Mouse (Mus musculus): ENCODE measurements at regions not wholly inside any gene's neighbourhood (a gene's known extent, or its start where the extent isn't known, plus 50 kb on each side); places are given as distances from the start of the nearest gene placed in this dataset.

DNA sequence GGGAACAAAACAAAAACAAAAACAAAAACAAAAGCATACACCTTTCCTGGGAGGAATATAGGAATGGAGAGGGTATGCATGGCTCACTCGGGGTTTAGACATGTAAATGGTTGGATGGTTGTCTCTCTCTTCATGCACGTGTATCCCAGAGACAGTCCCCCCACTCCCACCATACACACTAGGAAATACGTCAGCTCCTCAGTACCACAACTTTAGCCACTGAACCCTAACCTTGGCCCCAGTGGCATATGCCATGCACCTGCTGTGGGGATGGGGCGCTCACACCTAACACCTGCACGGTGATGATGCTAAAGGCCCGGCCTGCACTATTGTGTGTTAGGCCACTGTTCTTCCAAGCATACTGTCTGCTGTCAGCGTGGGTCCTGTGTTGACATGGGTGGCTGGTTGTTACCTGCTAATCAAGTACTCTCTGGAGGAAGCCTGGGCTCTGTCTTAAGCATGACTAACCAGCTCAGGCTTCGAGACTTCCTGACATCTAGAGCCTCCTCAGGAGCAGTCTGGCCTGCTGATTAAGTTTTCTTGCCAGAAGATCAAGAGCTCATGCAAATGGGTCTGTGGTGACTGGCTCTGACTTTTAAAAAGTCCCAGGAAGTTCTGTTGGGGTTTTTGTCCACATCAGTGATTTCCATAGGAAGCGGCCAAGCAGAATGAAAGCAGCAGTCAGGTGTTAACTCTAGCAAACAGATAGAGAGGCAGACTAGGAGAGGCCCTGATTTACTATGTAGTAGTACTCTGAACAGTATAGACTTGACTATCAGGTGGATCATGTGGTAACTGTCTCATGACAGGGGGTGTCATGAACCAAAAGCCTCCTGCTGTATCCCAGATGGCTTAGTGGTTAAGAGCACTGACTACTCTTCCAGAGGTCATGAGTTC is 178.9 kb upstream of the Stt3b start:
- WGBS = 86% methylated on average over 9 of the region's 9 CpGs
- Histone ChIP-seq H3K9ac (replicated peaks) (no peak overlapping the region), H3K9me3 (no peaks in the 10 kb centered on the region), H3K27me3 (no peaks in the 10 kb centered on the region), H3K4me1 (no peaks in the 10 kb centered on the region), H3K36me3 (no peaks in the 10 kb centered on the region), H3K4me3 (no peak overlapping the region), H3K27ac (replicated peaks) (no peak overlapping the region), H3K4me2 (replicated peaks) (no peak overlapping the region)
- no peak for ATAC-seq (replicated peaks)

DNA sequence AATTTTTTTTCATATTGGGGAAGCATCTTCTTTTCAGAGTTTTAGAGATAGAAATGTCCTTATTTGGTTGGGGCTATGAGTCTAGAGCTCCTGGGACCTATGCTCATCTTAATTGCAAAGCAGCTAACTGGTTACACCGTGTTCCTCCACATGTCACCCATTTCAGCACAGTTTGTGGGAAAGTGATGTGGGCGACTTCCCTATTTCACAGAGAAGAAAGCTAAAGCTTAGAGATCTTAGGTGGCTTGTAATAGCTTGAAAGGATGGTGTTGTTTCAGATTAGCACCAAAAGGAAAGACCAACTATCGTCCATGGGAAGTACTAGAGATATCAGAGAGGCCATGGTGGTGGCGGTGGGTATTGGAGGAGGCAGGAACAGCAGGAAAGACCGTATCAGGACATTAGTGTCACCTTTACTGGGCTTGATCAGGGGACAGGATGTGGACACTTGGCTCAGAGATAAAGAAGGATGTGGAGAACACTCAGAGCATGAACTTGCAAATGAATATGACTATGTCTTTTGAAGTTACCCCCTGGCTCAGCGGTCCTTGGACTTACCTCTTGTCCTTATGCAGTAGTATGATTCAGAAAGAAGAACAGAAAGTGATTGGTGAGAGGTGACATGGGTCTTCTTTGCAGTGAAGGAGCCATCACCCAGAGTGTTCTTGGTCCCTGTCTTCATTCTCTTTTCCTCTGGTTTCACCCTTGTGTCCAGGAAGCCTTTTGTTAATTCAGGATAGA is 182.4 kb upstream of the Stt3b start:
- WGBS = 87% methylated on average over 6 of the region's 6 CpGs
- no peak for ATAC-seq (replicated peaks)
- no peaks in the 10 kb centered on the region for H3K27me3 ChIP-seq
- no peak overlapping the region for H3K9ac ChIP-seq (replicated peaks)
- no peak overlapping the region for H3K4me2 ChIP-seq (replicated peaks)
- H3K27ac ChIP-seq (replicated peaks) = no peak overlapping the region
- no peaks in the 10 kb centered on the region for H3K4me1 ChIP-seq
- no peak overlapping the region for H3K4me3 ChIP-seq
- no peaks in the 10 kb centered on the region for H3K36me3 ChIP-seq
- H3K9me3 ChIP-seq = no peaks in the 10 kb centered on the region

DNA sequence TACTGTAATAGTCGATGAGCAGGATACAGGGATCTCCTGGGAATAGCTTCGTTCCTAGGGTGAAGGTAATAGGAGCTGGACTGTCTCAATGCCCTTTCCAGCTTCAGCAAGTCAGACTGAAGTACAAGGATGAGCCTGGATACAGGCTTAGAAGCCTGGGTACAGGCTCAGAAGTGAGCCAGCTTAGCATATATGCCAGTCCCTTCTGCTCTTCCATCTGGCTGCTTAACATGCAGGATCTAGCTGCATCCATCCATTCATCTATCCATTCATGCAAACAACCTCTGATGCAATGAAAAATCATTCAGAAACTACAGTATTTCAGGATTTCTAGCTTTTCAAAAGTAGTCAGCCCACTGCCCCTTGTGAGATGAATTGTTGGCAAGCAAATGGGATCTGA is 183.5 kb upstream of the Stt3b start:
- 93% methylated on average over 2 of the region's 2 CpGs for WGBS
- Histone ChIP-seq H3K27ac (replicated peaks) (no peak overlapping the region; the same call in 1 of the 2 replicates), H3K36me3 (no peaks in the 10 kb centered on the region), H3K9me3 (no peaks in the 10 kb centered on the region), H3K4me2 (replicated peaks) (no peak overlapping the region), H3K9ac (replicated peaks) (no peak overlapping the region), H3K4me3 (no peak overlapping the region), H3K4me1 (no peaks in the 10 kb centered on the region), H3K27me3 (no peaks in the 10 kb centered on the region)
- no peak for ATAC-seq (replicated peaks)

DNA sequence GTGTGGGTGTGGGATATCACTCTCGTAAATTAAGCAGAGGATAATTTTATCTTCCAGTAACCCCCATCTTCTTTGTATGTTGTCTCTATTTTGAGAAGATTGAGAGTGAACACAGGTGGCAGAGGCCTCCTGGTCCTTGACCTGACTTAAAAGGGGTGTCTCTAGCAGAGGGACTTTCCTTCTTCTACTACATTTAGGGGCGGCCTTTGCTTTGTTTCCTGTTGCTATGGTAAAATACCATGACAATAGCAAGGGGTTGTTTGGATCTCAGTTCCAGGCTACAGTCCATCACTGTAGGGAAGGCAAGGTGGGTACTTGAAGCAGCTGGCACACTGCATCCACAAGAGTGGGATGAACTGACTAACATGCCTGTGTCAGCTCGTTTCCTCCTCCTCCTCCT is 189.3 kb upstream of the Stt3b start:
- Histone ChIP-seq H3K27ac (replicated peaks) (no peak overlapping the region), H3K4me1 (no peaks in the 10 kb centered on the region), H3K27me3 (no peaks in the 10 kb centered on the region), H3K9me3 (no peaks in the 10 kb centered on the region), H3K4me2 (replicated peaks) (no peak overlapping the region), H3K36me3 (no peaks in the 10 kb centered on the region), H3K9ac (replicated peaks) (no peak overlapping the region), H3K4me3 (no peak overlapping the region)
- ATAC-seq (replicated peaks) = no peak
- WGBS = 48% methylated on average over 3 of the region's 3 CpGs

DNA sequence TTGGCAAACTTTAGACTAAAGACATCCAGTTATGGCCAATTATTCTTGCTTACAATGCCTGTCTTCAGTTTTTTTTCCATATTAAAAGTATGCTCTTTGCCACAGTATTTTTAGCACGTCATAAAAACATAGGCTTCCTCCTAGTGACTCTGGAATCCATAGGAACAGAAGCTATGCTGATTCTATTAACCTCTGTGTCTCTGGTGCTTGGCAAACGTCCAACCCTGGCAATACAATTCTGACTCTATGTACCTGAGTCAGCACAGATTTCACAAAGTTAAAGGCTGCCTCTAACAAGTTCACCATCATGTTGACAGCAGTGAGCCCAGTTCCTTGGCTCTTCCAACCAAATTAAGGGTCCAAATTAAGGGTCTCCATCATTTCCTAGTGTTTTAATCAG is 194.6 kb upstream of the Stt3b start:
- Histone ChIP-seq H3K36me3 (no peaks in the 10 kb centered on the region), H3K9ac (replicated peaks) (no peak overlapping the region), H3K4me2 (replicated peaks) (no peak overlapping the region), H3K9me3 (no peaks in the 10 kb centered on the region), H3K4me3 (no peak overlapping the region), H3K27me3 (no peaks in the 10 kb centered on the region), H3K4me1 (peaks cover 8% of the 10 kb centered on the region), H3K27ac (replicated peaks) (no peak overlapping the region)
- ATAC-seq (replicated peaks) = no peak
- WGBS = 43% methylated on average over 2 of the region's 2 CpGs

DNA sequence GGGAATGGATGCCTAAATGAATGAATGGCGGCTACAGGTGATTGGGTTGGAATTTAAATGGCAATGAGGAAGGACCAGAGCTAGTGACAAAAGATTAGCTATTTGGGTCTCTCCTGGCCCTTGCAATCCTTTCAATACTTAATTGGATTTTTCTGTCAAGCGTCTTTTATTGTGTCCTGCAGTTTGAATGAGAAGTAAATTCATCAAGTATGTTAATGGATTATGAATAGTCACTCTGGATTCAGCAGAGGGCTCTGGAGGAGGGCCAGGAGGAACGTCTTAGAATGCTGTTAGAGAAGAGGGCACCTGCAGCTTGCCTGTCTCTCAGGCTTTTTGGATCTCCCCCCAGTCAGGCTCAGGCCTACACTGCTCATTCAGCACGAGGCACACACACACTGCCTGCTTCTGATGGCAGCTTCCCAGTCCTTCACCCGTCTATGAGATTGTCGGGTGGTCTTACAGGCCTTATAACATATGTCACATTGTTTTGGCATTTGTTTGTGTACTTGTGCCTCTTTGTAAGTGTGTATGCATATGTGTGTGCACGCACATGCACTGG is 197.0 kb upstream of the Stt3b start:
- Histone ChIP-seq H3K9me3 (no peaks in the 10 kb centered on the region), H3K27ac (replicated peaks) (no peak overlapping the region), H3K9ac (replicated peaks) (no peak overlapping the region), H3K4me3 (no peak overlapping the region), H3K27me3 (no peaks in the 10 kb centered on the region), H3K36me3 (no peaks in the 10 kb centered on the region), H3K4me1 (peaks cover 8% of the 10 kb centered on the region), H3K4me2 (replicated peaks) (no peak overlapping the region)
- 18% methylated on average over 7 of the region's 7 CpGs for WGBS
- ATAC-seq (replicated peaks) = peak; percentile 58; the same call in 1 of the 2 replicates

DNA sequence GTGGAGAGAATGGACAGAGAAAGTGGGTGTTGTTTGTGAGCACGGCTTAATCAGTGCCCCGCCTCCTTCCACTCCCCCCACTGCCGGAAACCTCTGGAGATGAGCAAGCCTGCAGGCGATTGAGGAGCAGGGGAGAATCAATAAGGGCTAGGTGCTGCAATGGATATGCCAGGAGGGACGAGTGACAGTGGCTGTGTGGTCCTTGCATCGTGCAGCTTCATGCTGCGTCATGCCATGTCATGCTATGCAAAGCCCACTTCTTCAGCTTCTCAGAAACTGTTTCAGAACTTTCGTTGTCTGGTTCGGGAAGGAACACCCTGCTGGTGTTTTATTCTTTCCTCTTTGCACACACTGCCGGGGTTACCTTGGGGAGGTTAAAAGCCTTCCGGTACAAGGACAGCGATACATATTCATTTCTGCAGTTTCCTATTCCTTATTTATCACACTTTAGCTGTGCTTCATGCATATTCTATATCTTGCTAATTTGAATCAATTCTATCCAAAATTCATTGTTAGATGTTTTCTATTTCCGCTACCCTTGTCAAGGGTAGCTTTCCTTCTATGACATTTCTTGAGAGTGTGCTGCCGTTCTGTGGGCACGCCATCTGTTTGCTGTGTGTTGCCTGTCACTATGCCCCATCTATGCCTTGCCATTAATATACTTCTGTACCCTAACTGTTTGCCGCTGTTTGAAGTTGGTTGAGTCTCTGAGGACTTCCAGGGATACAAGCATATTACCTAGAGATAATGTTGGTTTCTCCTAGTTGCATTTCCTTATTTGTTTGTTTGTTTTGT is 202.8 kb upstream of the Stt3b start:
- WGBS = 46% methylated on average over 16 of the region's 16 CpGs
- H3K4me2 ChIP-seq (replicated peaks) = 0 out of 2 replicates have a peak overlapping the region, but pooled peaks have one; percentile 9
- no peaks in the 10 kb centered on the region; the same call in 1 of the 2 replicates for H3K9me3 ChIP-seq
- H3K4me3 ChIP-seq = no peak overlapping the region
- no peak overlapping the region for H3K27ac ChIP-seq (replicated peaks)
- no peak overlapping the region for H3K9ac ChIP-seq (replicated peaks)
- no peaks in the 10 kb centered on the region for H3K27me3 ChIP-seq
- ATAC-seq (replicated peaks) = peak; percentile 66
- no peaks in the 10 kb centered on the region for H3K4me1 ChIP-seq
- no peaks in the 10 kb centered on the region for H3K36me3 ChIP-seq

DNA sequence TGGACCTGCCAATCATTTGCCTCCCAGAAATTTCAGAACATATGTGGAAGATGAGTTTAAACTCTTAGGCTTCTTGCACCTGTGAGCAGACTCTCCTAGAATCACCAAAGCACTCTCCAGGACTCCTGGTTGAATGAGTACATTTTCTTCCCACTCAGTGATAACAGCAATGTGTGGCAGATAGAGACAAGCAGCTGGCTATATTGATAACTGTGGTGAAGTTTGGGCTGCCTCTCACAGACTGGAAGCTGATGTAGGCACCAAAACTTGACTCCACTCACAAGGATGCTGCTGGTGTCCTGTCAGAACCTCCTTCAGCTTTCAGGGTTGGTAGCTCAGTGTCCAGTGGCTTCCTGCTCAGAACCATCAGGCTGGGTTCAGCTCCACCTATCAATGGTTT is 207.7 kb upstream of the Stt3b start:
- H3K9ac ChIP-seq (replicated peaks) = no peak overlapping the region
- no peak overlapping the region for H3K27ac ChIP-seq (replicated peaks)
- no peak overlapping the region for H3K4me2 ChIP-seq (replicated peaks)
- H3K36me3 ChIP-seq = no peaks in the 10 kb centered on the region
- H3K4me1 ChIP-seq = no peaks in the 10 kb centered on the region
- no peaks in the 10 kb centered on the region; the same call in 1 of the 2 replicates for H3K9me3 ChIP-seq
- H3K4me3 ChIP-seq = no peak overlapping the region
- no peaks in the 10 kb centered on the region for H3K27me3 ChIP-seq
- ATAC-seq (replicated peaks) = no peak

DNA sequence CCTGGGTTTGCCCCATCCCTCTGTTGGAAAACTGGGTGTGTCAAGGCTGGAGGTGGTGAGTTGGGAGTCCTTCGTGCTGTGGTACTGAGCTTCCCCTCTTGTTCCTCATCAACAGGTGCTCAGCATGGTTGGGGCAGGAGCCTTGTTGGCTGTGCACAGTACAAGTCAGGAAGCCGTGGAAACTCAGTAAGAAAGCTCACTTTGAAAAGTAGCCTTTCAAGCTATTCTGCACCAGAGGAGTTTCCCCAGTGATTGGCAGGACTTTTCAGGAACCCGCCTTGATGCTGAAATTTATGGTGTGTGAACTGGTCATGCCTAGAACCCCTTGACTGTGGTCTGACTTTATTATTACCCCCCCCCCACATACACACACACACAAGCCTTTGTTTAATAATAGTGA is 213.9 kb upstream of the Stt3b start:
- Histone ChIP-seq H3K27me3 (no peaks in the 10 kb centered on the region), H3K4me2 (replicated peaks) (no peak overlapping the region), H3K9ac (replicated peaks) (no peak overlapping the region), H3K4me1 (no peaks in the 10 kb centered on the region), H3K36me3 (no peaks in the 10 kb centered on the region), H3K4me3 (no peak overlapping the region), H3K27ac (replicated peaks) (no peak overlapping the region), H3K9me3 (no peaks in the 10 kb centered on the region)
- 70% methylated on average over 3 of the region's 3 CpGs for WGBS
- ATAC-seq (replicated peaks) = no peak

DNA sequence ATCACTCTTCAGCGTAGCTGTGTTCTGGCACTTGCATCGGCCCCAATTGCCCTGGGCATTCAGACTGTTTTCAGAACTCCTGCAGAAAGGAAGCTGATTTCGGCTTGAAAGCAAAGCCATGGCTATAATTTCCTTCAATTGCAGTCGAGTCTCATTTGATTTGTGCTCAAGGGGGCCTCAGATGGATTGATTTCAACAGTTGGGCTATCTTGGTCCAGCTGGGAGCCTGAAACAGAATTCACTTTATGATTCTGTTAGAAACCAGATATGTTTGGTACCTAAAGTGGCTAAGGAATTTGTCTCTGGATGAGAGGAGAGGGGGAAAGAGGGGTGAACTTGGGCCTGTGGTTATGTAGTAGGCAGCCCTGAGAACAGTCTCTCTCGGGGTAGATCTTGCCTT is 214.4 kb upstream of the Stt3b start:
- Histone ChIP-seq H3K27ac (replicated peaks) (no peak overlapping the region), H3K4me2 (replicated peaks) (no peak overlapping the region), H3K4me1 (no peaks in the 10 kb centered on the region), H3K9ac (replicated peaks) (no peak overlapping the region), H3K9me3 (no peaks in the 10 kb centered on the region), H3K36me3 (no peaks in the 10 kb centered on the region), H3K4me3 (no peak overlapping the region), H3K27me3 (no peaks in the 10 kb centered on the region)
- WGBS = 66% methylated on average over 5 of the region's 5 CpGs
- ATAC-seq (replicated peaks) = no peak

DNA sequence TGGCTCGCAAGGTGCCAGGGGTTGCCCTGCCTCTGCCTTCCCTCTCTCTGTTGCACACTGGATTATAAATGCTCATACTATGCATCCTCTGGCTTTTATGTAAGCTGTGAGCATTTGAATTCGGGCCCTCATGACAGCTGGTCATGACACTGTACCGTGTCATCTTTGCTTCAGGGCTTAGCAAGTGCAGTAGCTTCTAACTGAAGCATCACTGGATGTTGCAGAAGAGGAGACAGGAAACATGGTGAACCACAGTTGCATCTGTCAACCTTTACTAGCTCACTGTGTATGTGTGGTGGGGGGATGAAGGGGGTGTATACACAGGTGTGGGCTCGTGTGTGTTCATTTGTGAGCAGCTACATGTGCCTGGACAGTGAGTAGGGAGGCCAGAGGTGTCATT is 216.1 kb upstream of the Stt3b start:
- no peak overlapping the region for H3K4me3 ChIP-seq
- no peaks in the 10 kb centered on the region for H3K4me1 ChIP-seq
- no peaks in the 10 kb centered on the region for H3K27me3 ChIP-seq
- H3K36me3 ChIP-seq = no peaks in the 10 kb centered on the region
- no peak overlapping the region for H3K27ac ChIP-seq (replicated peaks)
- 84% methylated on average over 4 of the region's 4 CpGs for WGBS
- no peak for ATAC-seq (replicated peaks)
- H3K9ac ChIP-seq (replicated peaks) = no peak overlapping the region
- H3K4me2 ChIP-seq (replicated peaks) = no peak overlapping the region
- H3K9me3 ChIP-seq = no peaks in the 10 kb centered on the region

DNA sequence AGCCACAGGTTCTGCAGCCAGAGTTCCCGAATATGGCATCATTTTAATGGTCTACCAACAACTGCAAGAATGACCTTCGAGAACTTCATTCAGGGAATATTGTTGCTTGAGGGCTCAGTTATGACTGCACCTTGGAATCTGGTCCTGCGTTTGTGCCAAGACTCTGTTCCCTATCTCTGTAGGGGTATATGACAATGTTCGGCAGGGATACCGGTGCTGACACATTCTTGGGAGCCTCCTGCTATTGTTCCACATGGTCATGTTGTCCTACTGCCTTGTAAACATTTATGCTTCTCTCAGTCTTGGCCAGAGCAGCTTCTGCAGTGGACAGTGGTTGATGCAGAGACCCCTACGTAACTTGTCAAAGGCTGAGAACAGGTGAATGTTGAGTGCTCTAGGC is 216.8 kb upstream of the Stt3b start:
- 88% methylated on average over 6 of the region's 6 CpGs for WGBS
- H3K27me3 ChIP-seq = no peaks in the 10 kb centered on the region
- H3K9me3 ChIP-seq = no peaks in the 10 kb centered on the region
- no peak for ATAC-seq (replicated peaks)
- H3K9ac ChIP-seq (replicated peaks) = no peak overlapping the region
- no peaks in the 10 kb centered on the region for H3K36me3 ChIP-seq
- H3K27ac ChIP-seq (replicated peaks) = no peak overlapping the region
- H3K4me3 ChIP-seq = no peak overlapping the region
- no peaks in the 10 kb centered on the region for H3K4me1 ChIP-seq
- H3K4me2 ChIP-seq (replicated peaks) = no peak overlapping the region
